Mouse (Mus musculus): ENCODE results near the gene Wnt3a.

Gene Wnt3a

GRCm38 (mm10) chr11:59202081-59202995 lies 88.2 kb downstream of the Wnt3a start, which contains the start of gene Mrpl55:
Gene Mrpl55 (plus strand): TSS chr11:59202486.
- in situ Hi-C loops (cut with MboI; ENCODE audit: unreplicated experiment in 2 of 2): loop anchor here in 1 of 2 experiments (25.0 kb wide), 1 partner anchor 890 kb away; the partner anchor contains the start of gene Zfp692

- in situ Hi-C loops (cut with MboI; ENCODE audit: unreplicated experiment in 2 of 2): loop anchor here in 1 of 2 experiments (25.0 kb wide), 1 partner anchor 889 kb away; the partner anchor contains the start of gene Zfp692
These were observed 89.1 kb downstream of the Wnt3a start for GRCm38 (mm10) chr11:59201216-59202002.

Data from v-Abl transformed pro-B cells (cell line).